ENCODE assay signal across 9 mouse cellular contexts in the genomic region with DNA sequence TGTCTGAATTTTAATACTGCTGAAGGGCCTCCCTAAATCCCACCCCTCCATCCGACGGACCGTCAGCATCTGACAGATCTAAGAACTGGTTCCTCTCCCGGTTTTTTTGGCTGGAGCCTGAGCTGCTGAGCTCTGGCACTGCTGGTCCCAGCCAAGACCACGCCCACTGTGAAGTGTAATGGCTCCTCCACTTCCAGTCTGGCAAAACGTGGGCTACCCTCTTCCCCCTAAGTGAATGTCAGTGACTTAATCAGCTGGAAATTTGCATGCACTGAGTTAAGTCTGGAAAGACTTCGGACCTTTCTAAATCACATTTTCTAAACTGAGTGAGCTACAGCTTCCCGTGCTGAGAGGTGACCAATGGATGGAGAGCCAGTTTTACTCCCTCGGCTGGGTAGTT. TPM values are rescaled to one million over a fixed set of nuclear protein-coding genes. Genes with fewer than 3 reads are reported as not detected.
DNase-seq lines count a peak whose midpoint lies in the region; ATAC-seq and TF ChIP-seq lines count a peak whose summit lies in the region.
"Had no signal": no experiment of that assay in that cellular context is flagged by ENCODE, and none has a peak within 500 bp of the region (broad histone marks: within the 10 kb centered on the region; RNA-seq: fewer than 3 reads in every experiment).

No protein-coding gene starts in this region.

- H3K9me3 ChIP-seq in heart, postnatal 0 days (replicated peaks; ENCODE audit: control insufficient read depth, low read length) = no peaks in the 10 kb centered on the region
- H3K9me3 ChIP-seq in lung, postnatal 0 days (ENCODE audit: low read length) = no peaks in the 10 kb centered on the region
- H3K9me3 ChIP-seq: liver, embryonic 15.5 days had no signal

- peaks cover 27% of the 10 kb centered on the region for H3K4me1 ChIP-seq in heart, postnatal 0 days (ENCODE audit: control insufficient read depth, insufficient read depth)
- no peaks in the 10 kb centered on the region; the same call in 1 of the 2 replicates for H3K4me1 ChIP-seq in lung, postnatal 0 days (ENCODE audit: insufficient read depth, low read depth, low read length)
- H3K4me1 ChIP-seq: liver, embryonic 15.5 days had no signal

- ATAC-seq in heart, postnatal 0 days (ENCODE audit: insufficient read depth, low read depth) = peak; percentile 28; the same call in 1 of the 2 replicates
- ATAC-seq in lung, postnatal 0 days = peak; percentile 61

- no peak for TF ChIP-seq CTCF in heart, postnatal 0 days (IDR thresholded peaks at IDR 0.05; ENCODE audit: low read depth)
- TF ChIP-seq CTCF in lung, postnatal 0 days (IDR thresholded peaks at IDR 0.05) = no peak

- peak overlapping the region; percentile 22; the same call in 1 of the 2 replicates for H3K27ac ChIP-seq in heart, postnatal 0 days (ENCODE audit: low read depth)
- no peak overlapping the region for H3K27ac ChIP-seq in lung, postnatal 0 days (ENCODE audit: low read length)
- H3K27ac ChIP-seq: liver, embryonic 15.5 days had no signal

- H3K36me3 ChIP-seq in heart, postnatal 0 days (replicated peaks; ENCODE audit: control insufficient read depth, insufficient read depth, low read length) = no peaks in the 10 kb centered on the region
- no peaks in the 10 kb centered on the region for H3K36me3 ChIP-seq in lung, postnatal 0 days (ENCODE audit: insufficient read depth, low read length)
- H3K36me3 ChIP-seq: liver, embryonic 15.5 days had no signal

- H3K4me3 ChIP-seq in heart, postnatal 0 days (ENCODE audit: low read depth, low read length) = no peak overlapping the region
- H3K4me3 ChIP-seq in lung, postnatal 0 days (ENCODE audit: low read depth, low read length) = no peak overlapping the region
- H3K4me3 ChIP-seq: liver, embryonic 15.5 days had no signal

- TF ChIP-seq EP300 in heart, postnatal 0 days (IDR thresholded peaks at IDR 0.05; ENCODE audit: low read depth) = no peak
- TF ChIP-seq EP300 in lung, postnatal 0 days (IDR thresholded peaks at IDR 0.05) = no peak

- 21% methylated on average over 9 of the region's 9 CpGs for WGBS in heart, postnatal 0 days
- WGBS in lung, postnatal 0 days = 18% methylated on average over 9 of the region's 9 CpGs

- no peak overlapping the region for H3K9ac ChIP-seq in heart, postnatal 0 days (replicated peaks; ENCODE audit: low read depth, low read length)
- no peak overlapping the region for H3K9ac ChIP-seq in lung, postnatal 0 days (replicated peaks; ENCODE audit: low read depth)
- H3K9ac ChIP-seq: liver, embryonic 15.5 days had no signal

- DNase-seq in cerebellum, adult 11-12 months = peak; percentile 3
- no peak for DNase-seq in cerebellum, adult 8-10 months
- DNase-seq in testis, postnatal 10 days (ENCODE audit: low spot score) = peak; percentile 60
- DNase-seq in testis, postnatal 14 days (ENCODE audit: low spot score) = no peak
- no peak for DNase-seq in heart, postnatal 0 days (ENCODE audit: low spot score)
- peak; percentile 70 for DNase-seq in lung, postnatal 0 days (ENCODE audit: low spot score)
- DNase-seq in thymus, postnatal 14 days = no peak
- no peak for DNase-seq in spleen, postnatal 4 days (ENCODE audit: low spot score in 2 of 2)

- H3K4me2 ChIP-seq in heart, postnatal 0 days (ENCODE audit: low read depth, low read length) = no peak overlapping the region
- no peak overlapping the region for H3K4me2 ChIP-seq in lung, postnatal 0 days (replicated peaks; ENCODE audit: low read depth, low read length)
- H3K4me2 ChIP-seq: liver, embryonic 15.5 days had no signal

- no peaks in the 10 kb centered on the region for H3K27me3 ChIP-seq in heart, postnatal 0 days (ENCODE audit: control insufficient read depth, insufficient read depth, low read length)
- no peaks in the 10 kb centered on the region for H3K27me3 ChIP-seq in lung, postnatal 0 days (replicated peaks; ENCODE audit: insufficient read depth, low read length)

RNA-seq across cellular contexts. Expression of a gene that starts 52.5 kb away (rescaled TPM):
- 19.1 and 38.6 TPM in 2 replicates for total RNA-seq in heart, postnatal 0 days (2014; rRNA removed; ENCODE audit: low replicate concordance)
- polyA plus RNA-seq in heart, postnatal 0 days (2015; fragmentation: Nextera tagmentation; extraction: Ambion mirVana) = 5.8 and 6.6 TPM in 2 replicates
- polyA plus RNA-seq in lung, postnatal 0 days (2015; fragmentation: Nextera tagmentation; extraction: Ambion mirVana) = 5.3 and 5.5 TPM in 2 replicates

Comparison
In these comparisons a context has a peak if more than half of its experiments do, and no peak if none do; other contexts are left out.
1. DNase-seq: peak in cerebellum, adult 11-12 months (single experiment), testis, postnatal 10 days (single experiment) and lung, postnatal 0 days (single experiment); none in cerebellum, adult 8-10 months (single experiment), testis, postnatal 14 days (single experiment), heart, postnatal 0 days (single experiment), thymus, postnatal 14 days (single experiment) and spleen, postnatal 4 days (0 of 2).